14 mouse cellular contexts compared by ENCODE assay signal in the genomic region with DNA sequence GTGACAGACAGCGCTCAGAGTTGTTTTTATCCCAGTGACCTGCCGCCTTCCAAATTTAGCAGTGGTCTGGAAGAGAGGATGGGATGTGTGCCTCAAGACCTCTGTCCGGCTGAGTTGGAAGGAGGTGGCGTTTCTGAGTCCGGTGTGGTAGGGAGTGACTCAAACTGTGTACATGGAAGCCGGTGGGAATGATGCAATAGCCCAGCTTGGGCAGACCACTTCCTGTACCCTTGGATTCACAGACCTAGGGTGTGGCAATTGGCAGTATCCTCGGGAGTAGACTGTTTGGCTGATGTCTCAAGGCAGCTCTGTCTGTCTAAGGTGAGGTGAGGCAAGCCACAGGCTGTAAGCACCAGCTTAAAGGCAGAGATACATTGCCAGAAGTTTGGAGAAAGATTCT. TPM values are rescaled to one million over a fixed set of nuclear protein-coding genes. Genes with fewer than 3 reads are reported as not detected.
DNase-seq lines count a peak whose midpoint lies in the region; ATAC-seq lines count a peak whose summit lies in the region.
"Had no signal": no experiment of that assay in that cellular context is flagged by ENCODE, and none has a peak within 500 bp of the region (broad histone marks: within the 10 kb centered on the region; RNA-seq: fewer than 3 reads in every experiment).

No protein-coding gene starts in this region.

- H3K4me2 ChIP-seq in midbrain, embryonic 11.5 days = no peak overlapping the region
- H3K4me2 ChIP-seq: limb, embryonic 13.5 days; midbrain, embryonic 12.5 days had no signal

- no peak for ATAC-seq in midbrain, embryonic 11.5 days (ENCODE audit: low FRiP score)

- H3K36me3 ChIP-seq in midbrain, embryonic 11.5 days (ENCODE audit: control insufficient read depth, insufficient read depth, low read length) = no peaks in the 10 kb centered on the region
- H3K36me3 ChIP-seq: hindbrain, embryonic 10.5 days; limb, embryonic 13.5 days; midbrain, embryonic 12.5 days had no signal

- H3K9me3 ChIP-seq in midbrain, embryonic 11.5 days (ENCODE audit: control insufficient read depth, low read length) = no peaks in the 10 kb centered on the region
- H3K9me3 ChIP-seq: hindbrain, embryonic 10.5 days; limb, embryonic 13.5 days; midbrain, embryonic 12.5 days had no signal

- no peak overlapping the region for H3K9ac ChIP-seq in midbrain, embryonic 11.5 days (ENCODE audit: low read length)
- H3K9ac ChIP-seq: limb, embryonic 13.5 days; midbrain, embryonic 12.5 days had no signal

- DNase-seq in urinary bladder, postnatal 14 days (ENCODE audit: low spot score) = peak; percentile 13
- DNase-seq in urinary bladder, adult 18-20 months (ENCODE audit: low spot score in 2 of 2) = no peak
- DNase-seq in fibroblast of lung, adult 2 months (ENCODE audit: low read depth) = peak; percentile 76
- peak; percentile 20 for DNase-seq in lung, postnatal 25 days (ENCODE audit: low spot score)
- no peak for DNase-seq in neural tube, embryonic 10.5 days (ENCODE audit: extremely low spot score, low spot score)
- DNase-seq in adrenal gland, postnatal 25 days = no peak
- DNase-seq in midbrain, embryonic 11.5 days (ENCODE audit: low spot score, missing footprints) = no peak
- DNase-seq: adrenal gland, postnatal 10 days; cerebellum, adult 11-12 months; kidney, adult 2 months; thymus, postnatal 14 days had no signal

- H3K27ac ChIP-seq in midbrain, embryonic 11.5 days (ENCODE audit: low read depth, low read length) = no peak overlapping the region
- H3K27ac ChIP-seq: hindbrain, embryonic 10.5 days; limb, embryonic 13.5 days; midbrain, embryonic 12.5 days had no signal

- H3K27me3 ChIP-seq in midbrain, embryonic 11.5 days (ENCODE audit: control insufficient read depth, insufficient read depth, low read length) = peaks cover 9% of the 10 kb centered on the region; the same call in 1 of the 2 replicates

- peaks cover 1% of the 10 kb centered on the region; the same call in 1 of the 2 replicates for H3K4me1 ChIP-seq in midbrain, embryonic 11.5 days (ENCODE audit: control insufficient read depth, insufficient read depth, low read length)

- H3K4me3 ChIP-seq in midbrain, embryonic 11.5 days (ENCODE audit: low read depth, low read length) = no peak overlapping the region
- H3K4me3 ChIP-seq: hindbrain, embryonic 10.5 days; limb, embryonic 13.5 days; midbrain, embryonic 12.5 days had no signal

- 85% methylated on average over 7 of the region's 7 CpGs for WGBS in midbrain, embryonic 11.5 days

RNA-seq across cellular contexts. Expression of a gene that starts 6.0 kb away (rescaled TPM):
- 78.2 and 87.2 TPM in 2 replicates for total RNA-seq in adrenal gland, postnatal 25 days (2021)
- polyA plus RNA-seq in midbrain, embryonic 11.5 days (2014; fragmentation: Nextera tagmentation; extraction: Ambion mirVana) = 3.4 and 5.5 TPM in 2 replicates

Comparison
In these comparisons a context has a peak if more than half of its experiments do, and no peak if none do; other contexts are left out.
1. DNase-seq: peak in urinary bladder, postnatal 14 days (single experiment), fibroblast of lung, adult 2 months (single experiment) and lung, postnatal 25 days (single experiment); none in urinary bladder, adult 18-20 months (0 of 2), neural tube, embryonic 10.5 days (single experiment), adrenal gland, postnatal 25 days (single experiment) and midbrain, embryonic 11.5 days (single experiment).